Mouse (Mus musculus) MEL-GATA-1-ER (cell line): Measurements from ENCODE around the gene Esam.

Experiments used
- DNase-seq: peaks from one replicate; pipeline ENCODE4 v3.0.0-alpha.2; 2012; ENCODE audit warnings: low read depth; ENCODE audit errors: extremely low read depth

The Esam gene

GRCm38 (mm10) chr9:37530031-37530887 lies 2.4 kb downstream of the Esam start:
- DNase-seq, result peak; percentile 63

DNA sequence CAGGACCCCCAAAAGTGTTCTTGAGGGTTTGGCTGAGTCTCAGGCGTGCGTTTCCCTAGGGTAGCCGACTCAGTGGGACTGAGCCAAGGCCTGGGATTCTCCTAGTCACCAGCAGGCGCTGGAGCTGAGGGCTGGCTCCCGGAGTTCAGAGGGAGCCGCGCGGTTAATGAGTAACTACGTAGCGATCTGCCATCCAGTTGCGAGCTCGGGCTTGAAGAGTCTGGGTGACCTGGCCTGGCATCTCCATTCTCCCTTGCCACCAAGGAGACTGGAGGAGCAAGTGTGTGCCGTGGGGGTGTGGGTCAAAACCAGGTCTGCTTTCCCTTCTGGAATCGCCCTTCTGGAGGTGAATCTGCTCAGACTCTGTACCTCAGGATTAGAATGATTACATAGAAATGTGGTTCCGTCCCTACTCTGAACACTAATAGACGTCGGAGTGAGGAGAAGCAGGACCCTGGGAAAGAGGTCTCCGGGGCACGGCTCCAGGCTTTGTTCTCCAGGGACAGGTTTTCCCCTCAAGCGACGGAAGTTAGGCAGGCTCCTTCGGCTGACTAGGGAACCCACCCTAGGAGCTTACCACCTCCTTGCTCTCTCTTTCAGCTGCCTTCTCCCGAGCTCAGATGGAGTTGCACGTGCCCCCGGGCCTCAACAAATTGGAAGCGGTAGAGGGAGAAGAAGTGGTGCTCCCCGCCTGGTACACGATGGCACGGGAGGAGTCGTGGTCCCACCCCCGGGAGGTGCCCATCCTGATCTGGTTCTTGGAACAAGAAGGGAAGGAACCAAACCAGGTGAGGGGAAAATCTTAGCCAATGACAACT lies 3.2 kb downstream of the Esam start:
- DNase-seq, result no peak

DNA sequence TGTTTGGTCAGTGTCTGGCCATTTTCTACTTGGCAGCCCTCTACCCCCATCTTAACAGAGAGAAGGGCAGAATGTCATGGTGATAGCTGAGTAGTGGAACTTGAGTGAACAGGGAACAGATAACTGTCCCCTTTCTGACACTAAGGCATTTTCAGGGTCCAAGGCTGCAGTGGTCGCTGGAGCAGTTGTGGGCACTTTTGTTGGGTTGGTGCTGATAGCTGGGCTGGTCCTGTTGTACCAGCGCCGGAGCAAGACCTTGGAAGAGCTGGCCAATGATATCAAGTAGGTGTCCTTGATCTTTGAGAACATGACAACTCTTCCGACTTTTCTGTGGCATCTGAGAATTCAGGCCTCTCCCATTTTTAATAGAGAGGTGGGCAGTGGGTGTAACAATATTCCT lies 9.0 kb downstream of the Esam start:
- DNase-seq, result no peak

GRCm38 (mm10) chr9:37537658-37538250 lies 9.9 kb downstream of the Esam start:
- no peak for DNase-seq

GRCm38 (mm10) chr9:37539170-37540025 lies 11.5 kb downstream of the Esam start, which contains the start of gene Vsig2:
Gene Vsig2, plus strand, starts transcription at chr9:37539255.
- no peak for DNase-seq

DNA sequence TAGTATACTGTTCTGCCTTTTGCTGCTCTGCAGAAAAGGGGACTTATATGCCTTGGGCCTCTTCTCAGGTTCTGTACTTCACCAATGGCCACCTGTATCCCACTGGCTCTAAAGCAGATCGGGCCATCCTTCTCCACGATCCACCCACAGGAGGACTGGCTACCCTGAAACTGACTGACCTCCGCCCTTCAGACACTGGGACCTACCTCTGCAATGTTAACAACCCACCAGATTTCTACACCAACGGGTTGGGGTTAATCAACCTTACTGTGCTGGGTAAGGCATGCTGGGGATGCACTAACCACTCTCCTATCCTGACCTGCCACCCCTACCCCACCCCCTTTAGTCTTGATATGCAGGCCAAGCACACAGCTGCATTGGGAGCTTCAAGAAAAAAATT lies 12.3 kb downstream of the Esam start:
- no peak for DNase-seq

- no peak for DNase-seq
Observed at GRCm38 (mm10) chr9:37540701-37541575, 13.1 kb downstream of the Esam start.

DNA sequence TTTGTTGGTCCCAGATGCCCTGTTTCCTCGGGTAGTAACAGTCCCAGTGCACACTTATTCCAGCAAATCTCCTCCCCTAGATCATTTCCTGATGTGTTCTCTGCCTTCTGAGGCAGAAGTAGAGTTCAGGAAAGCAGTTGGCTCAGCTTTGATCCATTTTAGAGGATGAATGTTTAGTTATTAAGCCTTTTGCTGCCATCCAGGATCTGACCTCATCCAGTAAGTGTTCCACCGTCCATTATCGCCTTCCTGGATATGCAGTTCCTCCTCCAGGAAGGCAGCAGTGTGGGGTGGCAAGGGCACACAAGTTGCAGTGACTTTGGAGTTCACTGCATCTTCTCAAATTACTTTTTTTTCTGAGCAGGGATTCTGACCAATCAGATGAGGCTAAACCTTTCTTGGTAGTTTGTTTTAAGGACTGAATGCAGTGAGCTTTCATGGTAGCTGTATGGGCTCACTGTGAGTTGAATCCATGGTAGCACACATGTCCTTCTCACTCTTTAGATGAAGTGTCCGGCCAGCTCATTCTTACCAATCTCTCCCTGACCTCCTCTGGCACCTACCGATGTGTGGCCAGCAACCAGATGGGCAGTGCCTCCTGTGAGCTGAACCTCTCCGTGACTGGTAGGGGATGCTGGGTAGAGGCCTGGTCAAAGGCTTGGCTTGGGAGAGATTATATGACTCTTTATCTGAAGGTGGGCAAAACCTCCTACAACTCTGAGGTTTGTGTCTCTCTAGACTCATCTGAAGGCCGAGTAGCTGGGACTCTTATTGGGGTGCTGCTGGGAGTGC lies 14.2 kb downstream of the Esam start:
- no peak for DNase-seq

DNA sequence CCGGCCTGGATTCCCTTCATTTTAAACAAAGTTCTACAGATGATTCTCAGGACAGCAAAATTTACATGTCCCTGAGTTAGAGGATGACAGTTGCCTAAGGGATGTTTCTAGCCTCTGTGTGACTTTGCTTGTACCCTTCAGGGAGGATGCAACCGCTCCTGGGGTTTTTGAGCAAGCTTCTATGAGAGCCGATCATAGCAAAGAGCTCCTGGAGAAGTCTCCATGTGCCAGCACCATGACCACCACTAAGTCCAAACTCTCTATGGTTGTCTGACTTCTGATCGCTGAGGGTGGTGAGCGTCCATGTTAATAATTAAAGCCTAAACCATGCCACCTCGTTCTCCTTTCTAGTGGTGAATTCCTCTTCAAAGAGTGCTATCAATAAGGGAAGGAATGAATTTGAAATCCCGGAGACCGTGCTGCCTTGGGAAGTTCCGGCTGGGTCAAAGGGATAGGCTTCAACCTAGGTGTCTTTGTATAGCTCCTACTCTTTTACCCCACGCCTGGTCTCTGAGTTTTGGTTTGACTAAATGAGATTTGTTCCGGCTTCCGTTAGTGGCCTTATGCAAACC lies 16.1 kb downstream of the Esam start:
- no peak for DNase-seq

DNA sequence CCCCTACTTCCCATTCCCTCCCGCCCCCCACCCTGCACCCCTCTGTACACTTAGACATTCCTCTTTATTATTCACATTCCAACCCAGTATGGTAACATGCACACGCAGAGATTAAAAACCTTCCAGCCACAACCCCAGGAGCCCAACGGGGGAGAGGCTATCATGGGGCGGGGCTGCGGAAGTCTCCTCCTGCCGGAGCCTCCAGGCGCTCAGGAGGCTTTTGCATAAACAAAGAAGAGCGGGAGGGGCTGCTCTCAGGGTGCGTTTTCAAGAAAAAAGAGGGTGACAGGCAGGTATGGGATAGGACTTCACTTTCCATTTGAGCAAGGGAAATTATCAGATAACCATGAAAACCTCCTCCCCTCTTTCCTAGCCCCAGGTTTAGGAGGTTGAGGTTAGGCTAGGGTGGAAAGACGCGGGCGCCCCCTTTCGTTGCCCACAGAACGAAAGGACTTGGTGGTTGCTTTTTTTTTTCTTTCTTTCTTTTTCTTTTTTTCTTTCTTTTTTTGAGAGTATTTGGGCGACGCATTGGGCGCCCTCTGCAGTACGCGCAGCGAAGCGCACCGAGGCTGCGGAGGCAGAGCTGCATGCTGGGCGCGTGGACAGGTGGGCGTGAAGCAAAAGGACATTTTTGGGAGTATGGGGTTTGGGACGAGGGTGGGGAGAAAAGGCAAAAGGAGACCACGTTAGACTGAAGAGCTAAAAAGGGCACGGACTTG lies 16.7 kb downstream of the Esam start:
- no peak for DNase-seq

DNA sequence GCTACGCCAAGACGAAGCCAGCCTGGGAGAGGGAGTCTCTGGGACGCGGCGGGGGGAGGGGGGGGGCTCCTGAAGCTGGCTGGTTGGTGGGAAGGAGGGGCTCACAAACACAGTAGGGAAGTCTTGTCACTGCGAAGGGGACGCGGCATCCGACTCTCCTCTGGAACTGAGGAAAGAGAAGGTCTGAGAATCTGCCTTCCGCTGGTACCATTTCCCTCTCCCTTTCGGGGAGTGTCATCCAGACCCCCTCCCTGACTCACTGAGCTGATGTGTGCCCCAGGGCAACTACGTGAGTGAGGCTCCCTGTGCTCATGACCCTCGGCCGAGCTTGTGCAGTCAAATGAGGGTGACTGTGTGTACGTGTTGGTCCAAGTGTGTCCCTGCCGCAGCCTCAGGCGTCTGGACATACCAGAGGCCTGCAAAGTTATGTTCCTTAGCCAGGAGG lies 17.3 kb downstream of the Esam start:
- DNase-seq, result no peak

GRCm38 (mm10) chr9:37545847-37546452 lies 18.1 kb downstream of the Esam start:
- DNase-seq, result no peak

GRCm38 (mm10) chr9:37546889-37547288 lies 19.0 kb downstream of the Esam start:
- DNase-seq, result no peak

- DNase-seq, result no peak
Observed at GRCm38 (mm10) chr9:37550435-37550834, 22.6 kb downstream of the Esam start.

- no peak for DNase-seq
Observed at GRCm38 (mm10) chr9:37551751-37552531, 24.1 kb downstream of the Esam start.

- peak; percentile 81 for DNase-seq
Observed at GRCm38 (mm10) chr9:37552536-37553293, 24.8 kb downstream of the Esam start, which contains the start of gene Nrgn. Gene Nrgn, minus strand, starts transcription at chr9:37552904.
